Mouse (Mus musculus) gastrocnemius, adult 2 months (tissue): ENCODE data around the gene Olfr111. TPM values are rescaled to one million over a fixed set of nuclear protein-coding genes. Genes with fewer than 3 reads are reported as not detected.
"Not testable (repeated sequence)": the region's sequence is repeated elsewhere in the genome, so short reads cannot be mapped to it uniquely, and the experiment has no call there.

Source experiments
- DNase-seq: peaks from one replicate; pipeline ENCODE4 v3.0.0; 2022
- H3K27ac ChIP-seq: fragments of 200-600 bp; 2 replicates; pipeline ENCODE4 v1.8.1; 2022; ENCODE audit warnings: mild to moderate bottlenecking
- H3K4me3 ChIP-seq: fragments of 200-600 bp; 2 replicates; pipeline ENCODE4 v1.8.1; 2022; ENCODE audit warnings: mild to moderate bottlenecking, moderate library complexity
- CTCF ChIP-seq: fragments of 200-600 bp; IDR thresholded peaks from 2 replicates; pipeline ENCODE4 v1.8.1; 2022; ENCODE audit warnings: antibody characterized with exemption, mild to moderate bottlenecking, moderate library complexity
- intact Hi-C: fragments of 180-260 bp; cut with DNase I; formaldehyde crosslinking; loops from one replicate; pipeline ENCODE4 v1.15.1; 2025
- long read RNA-seq, 2 experiments: library from polyadenylated mRNA; stranded (forward); transcript quantifications; one replicate each; pipeline ENCODE4 v2.0.0; 2021
- total RNA-seq, 2 experiments: library from RNA; stranded (reverse); gene quantifications; 2 replicates each; pipeline ENCODE4 v1.2.3; 2021

Gene Olfr111
- total RNA-seq = not detected
- long read RNA-seq, experiment 1 = 0 reads
- long read RNA-seq, experiment 2 = 0 reads

DNA sequence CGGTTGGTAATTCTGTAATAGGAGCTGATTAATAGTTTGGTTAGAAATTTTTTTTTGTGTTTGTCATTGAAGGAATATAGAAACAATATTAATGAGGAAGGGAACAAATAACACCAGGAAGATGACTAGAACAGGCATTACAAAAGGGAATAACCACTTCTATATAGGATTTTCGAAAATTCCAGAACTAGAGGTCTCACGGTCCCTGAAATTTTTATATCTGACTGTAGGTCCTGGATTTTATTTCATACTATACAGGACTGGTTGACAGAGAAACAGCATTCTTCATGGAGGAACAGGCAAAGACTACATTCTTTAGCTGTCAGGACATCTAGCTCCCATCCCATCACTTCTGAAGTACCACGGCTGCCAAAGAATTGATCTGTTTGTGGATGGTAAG is at the start of gene Olfr111:
TSS of gene Olfr111 (plus strand) at position 301 of the 400 bp plus-strand sequence.
- TF ChIP-seq CTCF = no peak
- intact Hi-C loops = no loop called here

DNA sequence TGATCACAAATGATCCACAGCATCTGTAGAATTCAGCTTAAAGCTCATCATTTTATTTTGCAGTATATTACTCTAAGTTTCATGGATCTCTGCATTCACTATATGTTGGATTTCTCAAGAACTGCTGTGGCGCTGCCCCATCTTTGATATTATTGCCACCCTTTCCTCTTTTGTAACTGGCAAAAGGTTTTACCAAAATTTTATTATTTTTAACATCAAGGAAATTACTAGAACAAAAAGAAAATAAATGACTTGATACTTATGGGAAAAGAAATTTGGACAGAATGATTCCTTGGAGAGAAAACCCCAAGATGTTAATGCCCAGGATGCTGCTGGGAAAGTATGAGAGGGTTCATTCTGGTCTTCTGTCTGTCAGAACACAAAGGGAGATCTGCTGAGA is 49.2 kb upstream of the Olfr111 start, which contains the start of gene Olfr109:
TSS of gene Olfr109 (plus strand) at position 301 of the 400 bp plus-strand sequence.
- TF ChIP-seq CTCF = no peak
- no peak for DNase-seq
- intact Hi-C loops = no loop called here
- no peak within 1 kb of the TSS for H3K27ac ChIP-seq
- H3K4me3 ChIP-seq = no peak within 1 kb of the TSS

More for the DNA sequence above, at the start of gene Olfr111:
- Histone ChIP-seq H3K4me3 (no peak within 1 kb of the TSS), H3K27ac (no peak within 1 kb of the TSS)
- DNase-seq = no peak

GRCm38 (mm10) chr17:37483452-37483851 is 24.4 kb upstream of the Olfr111 start, which contains the start of gene H2-M2:
Gene H2-M2, minus strand, starts transcription at chr17:37483552.
- intact Hi-C loops = no loop called here
- Histone ChIP-seq H3K4me3 (no peak within 1 kb of the TSS), H3K27ac (no peak within 1 kb of the TSS)
- no peak for DNase-seq
- TF ChIP-seq CTCF = no peak

DNA sequence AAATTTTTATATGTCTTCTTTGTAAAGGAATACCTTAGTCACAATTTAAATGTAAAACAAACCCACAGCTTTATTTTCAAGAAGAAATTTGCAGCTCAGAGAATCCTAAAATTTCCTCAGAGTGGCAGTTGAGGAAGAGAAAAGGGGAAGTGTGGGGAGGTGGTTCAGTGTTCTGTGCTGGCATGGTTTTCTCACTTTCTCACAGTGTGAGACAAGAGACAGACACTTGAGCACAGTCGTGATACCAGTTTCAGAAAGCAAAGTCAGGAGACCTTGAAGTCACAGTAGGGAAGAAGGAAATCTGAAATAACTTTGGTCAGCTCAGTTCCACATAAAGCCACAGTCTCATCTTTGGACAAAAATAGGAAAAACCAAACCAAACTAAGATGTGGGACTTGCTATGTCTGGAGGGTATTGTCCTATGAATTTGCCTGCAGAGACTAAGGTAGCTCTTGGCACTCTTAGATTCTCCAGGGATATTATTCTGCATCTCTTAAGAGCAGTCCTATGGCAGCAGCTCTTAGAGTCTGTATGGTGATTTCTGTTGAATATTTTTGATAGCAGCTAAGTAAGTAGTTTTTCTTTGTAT is 15.8 kb upstream of the Olfr111 start, which contains the start of gene Olfr110:
TSS of gene Olfr110 (plus strand) at position 539 of the 589 bp plus-strand sequence.
- H3K4me3 ChIP-seq = no peak within 1 kb of the TSS
- H3K27ac ChIP-seq = no peak within 1 kb of the TSS
- DNase-seq = no peak
- intact Hi-C loops = no loop called here
- no peak for TF ChIP-seq CTCF

DNA sequence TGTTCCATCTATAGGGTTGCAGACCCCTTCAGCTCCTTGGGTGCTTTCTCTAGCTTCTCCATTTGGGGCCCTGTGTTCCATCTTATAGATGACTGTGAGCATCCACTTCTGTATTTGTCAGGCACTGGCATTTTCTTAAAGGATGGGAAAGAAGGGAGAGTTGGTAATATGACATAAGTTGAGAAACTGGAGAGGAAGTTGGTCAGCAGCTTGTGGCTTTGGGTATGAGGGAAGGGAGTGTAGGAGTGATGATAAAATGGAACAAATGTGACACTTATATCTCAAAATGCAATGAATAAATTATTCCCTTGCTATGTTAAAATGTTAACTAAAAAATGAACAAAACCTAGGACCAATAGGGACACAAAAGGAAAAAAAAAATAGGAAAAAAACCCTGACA is 16.8 kb downstream of the Olfr111 start:
- H3K27ac ChIP-seq, intact Hi-C loops, DNase-seq, H3K4me3 ChIP-seq: not testable (repeated sequence)

GRCm38 (mm10) chr17:37525427-37525826 is 17.6 kb downstream of the Olfr111 start:
- DNase-seq, intact Hi-C loops: not testable (repeated sequence)

DNA sequence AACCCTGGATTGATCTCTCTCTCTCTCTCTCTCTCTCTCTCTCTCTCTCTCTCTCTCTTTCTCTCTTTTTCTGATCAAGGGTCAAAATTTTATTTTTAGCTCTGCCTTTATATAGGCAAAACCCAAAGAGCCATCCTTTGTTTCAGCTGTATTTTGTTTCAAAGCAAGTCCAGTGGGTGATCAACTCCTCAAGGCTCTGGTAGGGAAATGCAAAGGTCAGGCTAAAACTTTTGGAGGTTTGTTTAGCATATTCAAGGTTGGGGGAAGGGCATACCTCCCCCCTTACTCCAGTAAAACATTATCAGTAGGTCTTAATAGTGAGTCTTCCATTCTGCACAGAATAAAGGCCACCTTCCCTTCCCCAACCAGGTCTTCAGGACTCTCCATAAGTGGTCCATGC is 27.3 kb downstream of the Olfr111 start:
- intact Hi-C loops = no loop called here
- H3K27ac ChIP-seq = no peak overlapping the region
- no peak for TF ChIP-seq CTCF
- no peak for DNase-seq
- no peak overlapping the region for H3K4me3 ChIP-seq

More at GRCm38 (mm10) chr17:37525427-37525826, 17.6 kb downstream of the Olfr111 start:
- not testable (repeated sequence) for H3K4me3 ChIP-seq, H3K27ac ChIP-seq

GRCm38 (mm10) chr17:37538416-37538815 is 30.6 kb downstream of the Olfr111 start:
- intact Hi-C loops, DNase-seq: not testable (repeated sequence)

GRCm38 (mm10) chr17:37541454-37542119 is 33.8 kb downstream of the Olfr111 start:
- Histone ChIP-seq H3K4me3 (no peak overlapping the region), H3K27ac (no peak overlapping the region)
- no peak for DNase-seq
- no peak for TF ChIP-seq CTCF
- intact Hi-C loops = no loop called here

More at GRCm38 (mm10) chr17:37538416-37538815, 30.6 kb downstream of the Olfr111 start:
- not testable (repeated sequence) for H3K27ac ChIP-seq, H3K4me3 ChIP-seq

- H3K4me3 ChIP-seq = no peak overlapping the region
- H3K27ac ChIP-seq = no peak overlapping the region
- intact Hi-C loops = no loop called here
- no peak for TF ChIP-seq CTCF
- DNase-seq = no peak
These were observed 36.1 kb downstream of the Olfr111 start for GRCm38 (mm10) chr17:37543800-37544435.

DNA sequence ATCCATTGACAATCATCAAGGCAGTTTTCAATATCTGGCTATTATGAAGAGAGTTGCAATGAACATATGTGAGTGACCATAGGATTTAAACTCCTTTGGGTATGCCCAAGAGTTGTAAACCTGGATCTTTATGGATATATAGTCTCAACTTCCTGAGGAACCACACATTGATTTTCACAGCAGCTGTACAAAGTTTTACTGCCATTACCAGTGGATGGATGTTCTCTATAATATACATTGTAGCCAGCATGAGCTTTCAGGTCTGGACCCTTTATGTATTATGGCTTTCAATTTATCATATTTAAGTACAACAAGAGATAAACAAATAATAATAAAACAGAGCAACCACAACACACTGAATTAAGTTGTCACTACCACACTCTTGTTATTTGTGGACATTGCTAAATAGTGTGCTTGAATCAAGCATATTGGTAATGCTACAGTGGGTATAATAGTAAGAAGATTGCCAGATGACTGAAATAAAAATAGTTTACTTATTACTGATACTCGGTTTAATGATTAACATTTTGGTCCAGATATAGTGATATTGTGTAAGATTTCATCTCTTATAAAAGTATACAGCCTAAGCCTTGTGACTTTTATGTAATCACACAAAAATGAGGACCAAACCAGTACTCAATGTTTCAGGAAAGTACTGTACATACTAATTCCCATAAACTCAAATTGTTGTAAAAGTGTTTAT is 51.2 kb downstream of the Olfr111 start:
- TF ChIP-seq CTCF = no peak
- intact Hi-C loops = no loop called here
- H3K4me3 ChIP-seq = no peak overlapping the region
- DNase-seq = no peak
- H3K27ac ChIP-seq = no peak overlapping the region

GRCm38 (mm10) chr17:37569351-37569750 is 61.5 kb downstream of the Olfr111 start, which contains the start of gene Olfr112:
Gene Olfr112, minus strand, starts transcription at chr17:37569451.
- intact Hi-C loops = no loop called here
- Histone ChIP-seq H3K27ac (no peak within 1 kb of the TSS), H3K4me3 (no peak within 1 kb of the TSS)
- TF ChIP-seq CTCF = no peak
- no peak for DNase-seq
